Mouse (Mus musculus) right cerebral cortex, postnatal 10 days (tissue): ENCODE measurements around the gene Plekha6.

Source experiments
- DNase-seq, 2 experiments: peaks; one replicate each; pipeline ENCODE4 v3.0.0; 2021; ENCODE audit warnings: low spot score in 2 of 2

Plekha6 gene

DNA sequence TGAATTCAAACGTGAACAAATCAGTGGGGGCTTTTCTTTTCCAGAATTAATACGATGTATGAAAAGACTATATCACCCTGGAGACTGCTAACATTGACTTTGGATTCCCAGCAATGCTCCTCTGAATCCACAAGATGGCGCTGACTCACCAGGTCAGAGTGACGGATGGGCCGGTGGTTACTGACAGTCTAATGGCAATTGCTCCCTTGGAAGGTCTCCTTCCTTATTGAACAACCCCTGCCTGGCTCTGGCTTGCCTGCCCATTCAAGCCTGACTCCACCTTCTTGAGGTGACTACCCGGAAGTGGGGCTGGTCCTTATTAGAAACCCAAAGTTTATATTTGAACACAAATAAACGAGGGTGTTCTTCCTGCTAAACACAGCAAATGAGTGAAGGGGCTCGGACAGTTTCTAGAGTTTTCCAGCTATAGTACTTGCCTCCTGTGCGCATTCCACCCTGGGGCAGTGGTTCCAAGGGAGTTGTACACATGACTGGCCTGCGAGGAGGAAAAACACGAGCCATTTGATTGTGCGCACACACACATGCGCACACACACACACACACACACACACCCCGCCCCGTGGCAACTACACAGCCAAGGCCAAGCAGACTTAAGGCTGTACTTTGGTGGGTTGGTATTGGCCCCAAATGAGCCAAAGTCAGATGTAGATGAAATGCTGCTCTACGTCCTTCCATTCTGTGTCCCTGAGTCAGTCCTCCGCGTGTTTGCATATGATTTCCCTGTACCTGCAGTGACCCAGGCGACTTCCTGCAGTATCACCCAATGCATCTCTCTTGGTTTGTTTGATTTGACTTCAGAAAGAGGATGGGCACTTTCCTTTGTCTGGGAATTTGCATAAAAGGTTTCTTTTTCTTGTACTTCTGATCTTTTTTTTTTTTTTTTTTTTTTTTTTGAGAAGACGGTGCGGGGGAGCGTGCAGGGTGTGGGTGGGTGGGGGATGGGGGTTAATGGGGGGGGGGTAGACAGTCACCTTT is 17.7 kb upstream of the Plekha6 start:
- peak; percentile 62 to 69 for DNase-seq

DNA sequence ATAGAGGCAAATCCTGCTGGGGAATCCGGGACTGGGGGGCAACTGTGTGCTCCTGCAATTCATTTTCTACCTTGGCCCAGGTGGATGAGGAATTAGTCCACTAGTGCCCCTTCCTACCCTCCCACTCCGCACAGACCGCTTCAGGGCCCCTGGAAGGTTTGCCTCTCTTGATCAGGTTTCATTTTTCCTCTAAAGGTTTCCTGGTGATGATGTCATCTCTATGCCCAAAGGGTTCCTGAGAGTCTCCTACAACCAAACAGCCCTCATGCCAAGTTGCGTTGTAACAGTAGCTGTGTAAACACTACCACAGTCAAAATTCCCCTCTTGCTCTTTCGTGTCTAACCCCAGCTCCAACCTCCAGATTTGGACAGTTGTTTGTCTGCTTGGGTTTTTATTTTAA is 16.7 kb upstream of the Plekha6 start:
- DNase-seq = no peak

DNA sequence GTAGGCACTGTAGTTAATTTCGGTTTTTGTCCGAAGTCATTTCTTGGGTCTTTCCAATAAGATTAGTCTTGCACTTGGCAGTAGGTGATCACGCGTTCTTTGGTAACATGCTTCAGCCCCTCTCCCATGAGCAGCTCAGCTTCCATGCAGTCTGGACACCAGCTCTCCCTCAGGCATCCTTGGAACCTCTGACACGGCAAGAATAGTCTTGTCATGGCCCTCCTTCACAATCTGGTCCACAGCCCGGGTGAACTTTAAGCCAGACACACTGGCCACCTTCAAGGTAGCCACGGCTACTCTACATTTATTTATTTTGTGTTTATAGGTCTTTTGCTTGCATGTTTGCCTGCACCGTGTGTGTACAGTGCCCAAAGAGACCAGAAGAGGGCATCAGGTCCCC is 15.9 kb upstream of the Plekha6 start:
- no peak for DNase-seq

DNA sequence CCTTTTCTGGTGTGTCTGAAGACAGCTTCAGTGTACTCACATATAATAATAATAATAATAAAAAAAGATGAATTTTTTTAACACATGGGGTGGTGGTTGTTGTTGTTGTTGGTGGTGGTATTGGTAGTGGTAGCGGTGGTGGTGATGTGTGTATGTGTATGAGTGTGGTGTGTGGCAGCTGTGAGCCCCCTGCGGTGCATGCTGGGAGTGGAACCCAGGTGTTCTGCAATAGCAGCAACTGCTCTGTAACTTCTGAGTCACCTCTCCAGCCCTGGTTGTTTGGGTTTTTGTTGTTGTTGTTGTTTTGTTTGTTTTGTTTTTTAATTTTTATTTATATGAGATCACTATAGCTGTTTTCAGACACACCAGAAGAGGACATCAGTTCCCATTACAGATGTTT is 13.5 kb upstream of the Plekha6 start:
- DNase-seq = no peak

DNA sequence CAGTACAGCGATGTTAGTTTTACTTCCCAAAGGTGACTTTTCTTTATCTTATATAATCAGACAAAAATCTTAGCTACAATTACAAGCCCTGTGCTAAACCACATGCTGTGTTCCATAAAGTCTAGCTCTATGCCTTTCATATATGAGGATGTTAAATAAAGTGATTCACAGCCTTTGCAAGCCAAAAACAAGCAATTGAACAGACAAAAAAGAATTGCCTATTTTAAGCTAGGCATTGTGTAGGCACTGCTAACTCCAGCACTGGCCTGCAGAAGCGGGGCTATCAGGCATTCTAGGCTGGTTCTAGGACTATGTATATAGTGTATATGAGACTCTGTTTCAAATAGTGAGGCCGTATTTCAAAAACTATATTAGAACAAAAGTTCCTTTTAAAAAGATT is 11.8 kb upstream of the Plekha6 start:
- no peak for DNase-seq

DNA sequence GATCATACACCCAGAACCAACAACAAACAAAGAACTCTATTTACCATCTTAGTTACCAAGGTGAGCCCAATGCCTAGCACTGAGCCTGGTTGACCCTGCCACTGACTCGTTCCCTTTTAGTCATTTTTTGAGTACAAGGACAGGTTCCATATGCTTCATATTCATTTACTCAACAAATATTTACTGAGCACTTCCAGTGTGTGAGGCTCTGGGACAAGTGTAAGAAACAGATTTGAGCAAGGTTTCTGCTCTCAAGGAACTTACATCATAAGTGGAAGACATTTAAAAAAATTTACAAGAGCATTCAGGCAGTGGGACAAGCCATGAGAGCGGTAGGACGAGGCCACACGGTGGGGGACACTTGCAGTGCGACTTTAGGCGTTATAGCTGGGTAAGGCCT is 8.7 kb upstream of the Plekha6 start:
- DNase-seq = no peak

DNA sequence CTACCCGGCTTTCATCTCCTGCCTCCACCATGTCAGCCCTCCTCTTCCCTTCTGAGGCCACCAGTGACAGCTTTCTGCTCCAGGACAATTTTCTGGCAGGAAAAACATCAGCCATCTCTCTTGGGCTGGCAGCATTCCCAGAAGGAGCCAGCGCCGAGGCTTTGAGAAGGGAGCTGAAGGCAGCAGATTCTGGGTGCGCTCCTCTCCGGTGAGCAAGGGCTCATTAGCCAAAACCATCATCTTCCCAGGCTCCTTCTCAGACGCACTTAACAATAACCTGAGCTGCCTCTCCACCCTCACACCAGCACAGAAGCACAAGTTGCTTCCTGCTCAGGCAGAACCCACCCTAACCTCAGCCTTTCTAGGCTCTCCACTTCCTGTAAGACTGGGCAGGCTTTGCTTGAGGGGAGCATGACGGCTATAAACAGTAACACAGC is 4.9 kb upstream of the Plekha6 start:
- DNase-seq = peak; percentile 77 to 79

DNA sequence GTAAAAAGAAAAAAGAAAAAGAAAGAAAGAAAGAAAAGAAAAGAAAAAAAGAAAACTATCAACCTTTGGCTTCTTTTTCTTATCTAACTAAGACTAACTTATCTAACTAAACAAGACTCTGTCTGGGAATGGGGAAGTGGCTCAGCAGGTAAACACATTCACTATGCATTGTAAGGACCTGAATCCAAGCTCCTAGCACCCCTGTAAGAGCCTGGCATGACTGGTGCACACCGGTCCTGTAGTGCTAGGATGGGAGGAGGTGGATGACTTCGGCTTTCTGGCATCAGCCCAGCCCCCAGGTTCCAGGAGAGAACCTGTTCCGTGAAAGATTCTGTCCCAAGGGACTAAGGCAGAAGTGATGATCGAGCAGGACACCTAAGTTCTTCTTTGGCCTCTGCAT is 2.5 kb upstream of the Plekha6 start:
- DNase-seq = no peak

DNA sequence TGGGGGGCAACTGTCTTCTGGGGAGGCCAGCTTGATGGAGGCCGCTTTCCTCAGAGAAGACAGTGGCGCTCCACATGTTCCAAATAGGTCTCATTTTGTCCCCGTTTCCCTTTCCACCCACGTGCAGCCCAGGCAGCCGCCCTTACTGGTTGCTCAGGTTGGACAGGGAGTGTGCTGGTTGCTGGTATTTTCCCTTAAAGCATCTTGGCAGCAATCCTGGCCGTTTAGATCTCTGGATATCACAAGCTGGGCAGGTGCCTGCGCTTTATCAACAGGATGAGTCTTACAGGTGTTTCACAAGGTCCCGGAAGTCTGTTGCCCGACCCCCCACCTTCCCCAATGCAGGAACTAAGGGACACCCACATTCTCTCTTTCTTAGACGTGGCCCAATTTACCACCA is 2.0 kb upstream of the Plekha6 start:
- no peak for DNase-seq

DNA sequence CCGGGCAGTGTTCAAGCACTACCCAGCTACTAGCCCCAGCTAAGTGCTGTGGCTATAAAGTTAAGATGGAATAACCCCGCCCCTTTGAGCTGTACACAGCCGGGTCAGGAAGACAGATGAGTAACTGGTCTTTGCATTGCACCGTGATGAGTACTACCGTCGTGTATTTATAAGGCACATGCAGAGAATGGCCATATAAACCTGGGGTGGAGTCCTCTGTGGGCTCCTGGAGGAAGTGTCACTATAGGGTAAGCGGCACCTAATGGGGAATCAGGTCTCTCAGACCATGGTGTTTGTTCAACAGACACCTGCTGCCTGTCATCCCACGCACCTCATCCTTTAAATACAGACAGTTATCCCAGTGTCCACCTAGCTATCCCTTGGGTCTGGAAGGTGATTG is 1.0 kb upstream of the Plekha6 start:
- DNase-seq = no peak

DNA sequence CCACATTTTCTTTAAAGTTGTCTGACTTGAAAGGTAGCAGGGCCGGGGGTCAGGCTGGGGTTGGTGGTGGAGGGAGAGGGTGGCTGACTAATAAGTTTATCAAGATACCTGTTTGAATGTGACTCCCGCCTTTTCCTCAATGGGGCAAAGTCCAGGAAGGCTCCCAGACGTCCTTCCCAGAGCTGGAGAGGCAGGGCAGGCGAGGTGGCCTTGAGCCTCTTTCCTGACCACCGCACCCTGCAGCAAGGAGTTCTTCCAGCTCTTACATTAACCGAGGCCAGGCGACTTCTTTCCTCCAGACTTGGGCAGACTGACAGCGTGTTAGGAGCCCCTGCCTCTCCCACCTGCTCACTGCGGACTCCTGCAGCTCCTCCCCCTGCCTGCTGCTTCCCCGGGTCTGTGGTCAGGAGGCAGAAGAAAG is 591 bp downstream of the Plekha6 start:
- DNase-seq = no peak

DNA sequence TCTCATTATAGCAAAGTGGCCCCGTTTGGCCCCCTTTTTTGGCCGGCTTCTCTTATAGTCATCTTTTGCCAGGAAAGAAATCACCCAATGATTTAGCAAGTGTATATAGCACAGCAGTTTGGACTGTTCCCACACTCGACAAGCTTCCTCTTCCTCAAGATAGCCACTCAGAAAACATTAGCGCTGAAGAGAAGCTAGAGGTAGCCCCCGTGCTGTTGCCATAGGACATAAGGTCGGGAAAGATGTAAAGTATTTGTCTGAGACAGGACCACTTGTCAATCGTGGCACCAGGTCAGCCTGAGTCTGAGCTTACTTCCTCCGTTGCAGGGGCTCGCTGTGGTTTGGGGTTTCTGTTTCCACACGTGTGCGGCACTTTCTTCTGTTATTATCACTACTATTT is 1.1 kb downstream of the Plekha6 start:
- DNase-seq = no peak

DNA sequence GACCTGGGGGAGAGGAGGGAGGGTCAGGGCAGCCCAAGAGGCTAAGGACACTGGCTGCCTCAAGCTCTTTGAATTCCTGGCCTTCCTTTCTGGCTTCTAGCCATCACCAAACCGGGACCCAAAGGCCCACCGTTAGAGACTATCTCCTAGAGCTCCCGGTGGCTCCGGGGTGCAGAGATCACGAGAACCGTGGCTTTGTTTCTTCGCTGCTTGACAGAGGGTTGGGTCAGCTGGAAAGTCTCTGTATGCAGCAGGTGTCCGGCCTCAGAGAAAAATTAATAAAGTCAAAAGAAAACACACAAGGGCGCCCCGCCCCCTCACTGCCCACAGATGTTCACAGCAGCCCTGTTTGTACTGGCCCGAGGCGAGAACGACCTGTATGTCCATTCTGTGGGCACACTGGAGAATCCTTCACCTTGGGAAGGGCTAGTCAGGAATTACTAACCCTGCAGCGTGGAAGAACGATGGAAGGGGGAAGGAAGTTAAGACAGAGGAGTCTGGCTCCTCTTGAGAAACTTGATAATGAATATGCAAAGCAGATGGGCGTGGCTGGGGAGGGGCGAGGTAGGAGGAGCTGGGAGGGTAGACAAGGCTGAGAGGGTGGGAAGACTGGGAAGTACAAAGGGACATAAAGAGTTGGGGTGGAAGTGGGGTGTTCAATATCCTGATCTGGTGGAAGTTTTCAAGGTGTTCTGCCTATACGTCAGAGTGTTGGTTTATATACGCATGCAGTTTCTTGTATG is 4.5 kb downstream of the Plekha6 start:
- no peak for DNase-seq

DNA sequence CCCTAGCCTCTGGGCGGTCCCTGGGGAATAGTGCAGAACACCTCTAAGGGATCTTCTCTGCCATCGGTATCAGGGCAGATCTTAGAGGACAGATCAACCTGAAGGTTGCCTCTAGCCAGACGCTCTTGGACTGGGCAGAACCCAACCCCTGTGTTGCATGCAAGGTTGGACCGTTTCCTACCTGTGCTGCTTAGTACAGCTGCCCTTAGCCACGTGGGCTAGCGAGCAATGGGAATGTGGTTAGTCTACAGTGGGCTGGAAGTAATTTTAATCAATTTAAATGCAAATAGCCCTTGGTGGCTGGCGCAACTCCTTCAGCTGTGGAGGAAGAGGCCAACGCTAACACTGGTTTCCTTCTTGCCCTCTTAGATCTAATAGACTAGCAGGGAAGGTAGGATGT is 6.2 kb downstream of the Plekha6 start:
- no peak for DNase-seq

DNA sequence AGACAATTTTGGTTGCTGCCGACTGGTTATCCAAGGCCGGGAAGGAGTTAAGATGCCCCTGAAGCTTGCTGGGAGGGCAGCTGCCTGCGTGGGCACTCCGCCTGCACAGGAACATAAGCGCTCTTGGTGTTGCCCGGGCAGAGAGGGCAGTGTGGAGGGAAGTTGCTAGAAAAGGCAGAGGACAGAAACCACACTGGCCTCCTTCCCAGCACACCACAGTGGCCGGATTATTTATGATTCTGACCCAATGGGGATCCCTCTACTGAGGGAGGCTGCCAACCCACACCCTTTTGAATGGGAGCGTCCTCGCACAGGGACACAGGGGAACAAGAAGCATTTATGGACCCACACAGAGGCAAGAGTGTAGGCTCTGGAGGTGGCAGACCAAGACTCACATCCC is 7.3 kb downstream of the Plekha6 start:
- peak; percentile 55 to 59 for DNase-seq

DNA sequence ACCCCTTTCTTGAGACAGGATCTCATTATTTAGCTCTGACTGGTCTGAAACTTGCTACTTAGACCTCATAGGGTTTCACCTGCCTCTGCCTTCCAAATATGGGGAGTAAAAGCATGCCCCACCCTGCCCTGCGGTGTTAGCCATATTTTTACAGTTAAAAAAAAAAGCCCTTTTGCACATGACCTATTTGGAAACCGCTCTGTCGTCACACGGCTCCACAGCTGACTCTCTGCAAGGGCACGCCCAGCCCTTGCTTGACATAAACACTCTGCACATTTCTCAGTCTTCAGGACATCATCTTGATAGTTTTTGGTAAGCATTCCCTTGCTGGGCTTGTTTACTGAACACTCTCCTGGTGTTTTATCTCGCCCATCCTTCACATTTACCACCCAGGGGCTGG is 11.1 kb downstream of the Plekha6 start:
- no peak for DNase-seq

DNA sequence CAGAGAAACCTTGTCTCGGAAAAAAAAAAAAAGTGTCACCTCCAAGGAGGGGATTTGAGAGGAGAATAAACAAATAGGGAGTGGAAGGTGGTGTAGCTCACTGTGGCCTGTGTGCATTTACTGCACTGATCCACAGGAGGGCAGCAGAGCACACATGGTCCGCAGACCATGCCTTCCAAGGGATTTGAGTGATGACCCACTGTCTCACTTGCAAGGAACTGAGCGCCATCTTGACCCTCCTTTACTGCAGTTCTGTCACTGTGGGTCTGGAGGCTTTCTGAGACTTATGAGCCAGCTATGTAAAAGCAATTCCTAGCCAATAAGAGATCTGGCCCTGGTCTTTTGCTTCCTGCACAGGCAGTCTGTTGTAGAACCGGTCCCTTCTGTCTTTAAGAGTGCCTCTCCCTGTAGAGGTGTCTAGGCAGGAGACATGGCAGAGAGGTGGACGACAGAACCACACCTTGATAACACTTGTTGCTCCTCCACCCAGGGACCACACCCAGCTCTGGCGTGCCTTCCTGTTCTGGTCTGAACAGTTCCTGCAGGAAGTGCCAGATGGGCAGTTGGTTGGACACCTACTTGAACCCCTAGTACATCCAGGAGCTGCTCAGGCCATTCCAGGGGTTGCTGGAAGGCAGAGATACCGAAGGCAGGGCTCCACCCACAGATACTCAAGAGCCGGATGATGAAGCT is 13.6 kb downstream of the Plekha6 start:
- peak; percentile 62 to 83 for DNase-seq

DNA sequence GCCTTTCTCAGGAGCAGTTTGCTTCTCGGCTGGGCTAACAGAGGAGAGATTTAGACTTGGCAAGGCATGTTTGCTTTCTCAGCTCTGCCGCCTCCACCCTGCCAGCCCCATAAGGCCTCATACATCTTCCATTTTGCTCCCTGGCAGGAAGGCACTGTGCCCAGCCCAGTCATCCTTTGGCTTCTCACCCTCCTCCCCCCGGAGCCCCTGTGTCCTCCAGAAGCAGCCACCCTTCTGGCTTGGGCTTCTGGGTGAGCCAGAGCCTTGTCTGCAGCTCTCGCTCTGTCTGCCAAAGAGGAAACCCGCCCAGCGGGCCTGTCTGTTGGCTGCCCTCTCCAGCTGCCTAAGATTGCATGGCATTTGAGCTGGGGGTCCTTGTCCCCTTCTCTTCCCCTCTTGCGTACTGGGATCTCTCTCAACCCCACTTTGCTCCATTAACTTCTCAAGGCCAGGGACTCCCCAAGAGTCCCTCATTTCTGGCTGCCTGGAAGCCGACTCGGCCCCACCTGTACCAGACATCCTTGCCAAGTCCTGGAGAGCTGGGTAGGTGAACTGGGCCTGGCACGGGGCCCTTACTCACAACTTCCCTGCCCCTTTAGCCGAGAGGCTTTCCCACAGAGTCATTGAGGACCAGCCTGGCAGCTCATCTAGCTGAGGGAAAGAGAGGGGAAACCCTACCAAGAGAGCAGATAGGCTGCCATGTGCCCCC is 14.9 kb downstream of the Plekha6 start:
- peak; percentile 70 to 77 for DNase-seq

DNA sequence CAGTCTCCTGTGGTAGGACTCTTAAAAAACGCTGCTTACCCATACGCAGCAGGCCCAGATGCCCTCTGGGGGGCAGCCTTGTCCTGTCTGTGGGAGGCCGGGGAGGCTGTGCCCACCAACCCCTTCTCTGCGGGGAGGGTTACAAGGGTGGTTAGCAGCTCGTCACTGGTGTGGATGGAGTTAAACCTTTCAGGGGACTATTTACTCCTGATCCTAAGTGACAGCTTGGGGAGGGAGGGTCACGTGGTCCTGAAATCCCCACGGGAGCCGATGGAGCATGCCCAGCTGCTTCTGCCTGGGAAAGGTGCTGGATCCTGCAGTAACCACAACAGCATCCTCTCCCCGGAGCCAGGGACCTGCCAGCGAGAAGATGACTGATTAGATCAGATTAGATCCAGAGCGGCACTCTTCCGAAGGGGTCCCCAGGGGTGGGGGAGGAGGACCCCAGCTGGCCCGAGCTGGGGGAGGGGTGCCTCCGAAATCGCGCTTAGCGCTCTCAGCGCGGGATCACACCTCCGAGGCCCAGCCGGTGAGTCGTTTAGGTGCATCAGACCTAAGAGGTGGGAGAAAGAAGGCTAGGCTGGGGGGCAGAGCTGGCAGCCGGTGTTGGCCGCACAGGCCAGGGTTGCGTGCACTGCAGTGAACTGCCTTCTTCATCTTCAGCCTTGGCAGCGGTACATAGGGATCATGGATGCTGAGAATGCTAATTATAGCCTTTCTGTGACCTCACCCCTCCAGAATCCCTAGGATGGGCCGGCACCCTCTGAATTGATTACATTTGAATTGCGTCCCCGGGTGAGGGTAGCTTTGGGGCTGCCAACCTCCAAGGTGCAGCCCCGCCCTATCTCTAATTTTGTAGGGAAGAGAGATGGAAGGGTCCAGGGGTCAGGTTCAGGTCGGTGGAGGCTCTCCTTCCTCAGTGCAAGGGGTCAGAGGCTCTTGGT is 17.3 kb downstream of the Plekha6 start:
- peak; percentile 91 to 93 for DNase-seq

DNA sequence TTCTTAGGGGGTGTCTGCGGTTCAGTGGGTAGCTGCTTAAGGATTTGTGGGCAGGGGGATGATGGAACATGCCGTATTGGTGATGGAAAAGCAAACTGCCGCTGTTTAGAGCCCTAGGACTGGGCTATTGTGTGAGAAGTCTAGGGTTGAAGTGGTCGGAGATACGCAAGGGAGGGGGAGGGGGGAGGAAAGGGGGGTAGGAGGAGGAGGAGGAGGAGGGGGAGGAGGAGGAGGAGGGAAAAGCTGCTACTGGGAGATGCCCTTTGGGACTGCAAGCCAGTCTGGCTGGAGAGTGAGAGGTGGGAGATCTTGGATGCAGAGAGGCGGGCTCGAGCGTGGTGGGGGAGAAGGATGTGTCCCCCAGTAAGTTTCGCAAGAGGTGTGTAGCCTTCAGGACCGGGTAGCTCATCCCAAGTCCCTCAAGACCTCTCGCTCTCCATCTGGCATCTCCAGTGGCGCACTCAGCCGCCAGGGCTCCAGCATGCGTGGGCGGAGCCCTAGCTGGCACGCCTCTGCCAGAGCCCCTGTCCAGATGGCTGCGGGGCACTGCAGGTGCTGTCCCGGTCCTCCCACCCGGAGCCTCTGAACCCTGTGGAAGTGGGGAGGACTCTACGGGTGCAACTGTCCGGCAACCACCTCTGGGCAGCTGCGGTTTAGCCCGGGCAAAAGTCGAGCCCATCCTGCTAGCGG is 18.2 kb downstream of the Plekha6 start:
- DNase-seq = peak; percentile 75 to 82
